Mouse (Mus musculus) midbrain, postnatal 0 days (tissue): ENCODE measurements around the gene Ap3b2. TPM values are rescaled to one million over a fixed set of nuclear protein-coding genes. Genes with fewer than 3 reads are reported as not detected.
"Not testable (repeated sequence)": the region's sequence is repeated elsewhere in the genome, so short reads cannot be mapped to it uniquely, and the experiment has no call there.

ENCODE experiments used
- ATAC-seq: fragments of 200-750 bp; cut with Nextera tagmentation; 2 replicates; pipeline ENCODE4 v1.8.0; 2017; ENCODE audit warnings: moderate number of reproducible peaks, mild to moderate bottlenecking, moderate TSS enrichment, moderate library complexity; ENCODE audit not compliant: low FRiP score
- DNase-seq: peaks from one replicate; pipeline ENCODE4 v3.0.0-alpha.2; 2015; ENCODE audit warnings: low spot score
- H3K27ac ChIP-seq: fragments of 300-500 bp; sonication (generic); 2 replicates; pipeline ENCODE4 v1.5.1; 2014; ENCODE audit warnings: low read depth, mild to moderate bottlenecking, low read length, mixed read lengths
- H3K27me3 ChIP-seq: fragments of 300-500 bp; sonication (generic); 2 replicates; pipeline ENCODE4 v1.6.1; 2014; ENCODE audit warnings: low read length, control low read depth, mixed read lengths; ENCODE audit not compliant: insufficient read depth
- H3K36me3 ChIP-seq: fragments of 300-500 bp; sonication (generic); 2 replicates; pipeline ENCODE4 v1.6.1; 2014; ENCODE audit warnings: low read length, control low read depth, mixed read lengths; ENCODE audit not compliant: insufficient read depth
- H3K4me1 ChIP-seq: fragments of 300-500 bp; sonication (generic); 2 replicates; pipeline ENCODE4 v1.6.1; 2014; ENCODE audit warnings: mild to moderate bottlenecking, control low read depth, antibody characterized with exemption, low read length, mixed read lengths; ENCODE audit not compliant: insufficient read depth
- H3K4me2 ChIP-seq: fragments of 300-500 bp; sonication (generic); 2 replicates; pipeline ENCODE4 v1.6.1; 2014; ENCODE audit warnings: low read depth, mild to moderate bottlenecking, low read length, mixed read lengths; ENCODE audit not compliant: poor library complexity, severe bottlenecking
- H3K4me3 ChIP-seq: fragments of 300-500 bp; sonication (generic); 2 replicates; pipeline ENCODE4 v1.5.1; 2014; ENCODE audit warnings: low read depth, mild to moderate bottlenecking, low read length, moderate library complexity
- H3K9ac ChIP-seq: fragments of 300-500 bp; sonication (generic); replicated peaks from 2 replicates; pipeline ENCODE4 v1.6.1; 2014; ENCODE audit warnings: mild to moderate bottlenecking, low read length, moderate library complexity, mixed read lengths; ENCODE audit not compliant: poor library complexity, severe bottlenecking
- H3K9me3 ChIP-seq: fragments of 300-500 bp; sonication (generic); 2 replicates; pipeline ENCODE4 v1.6.1; 2016; ENCODE audit warnings: low read length, control low read depth
- CTCF ChIP-seq: IDR thresholded peaks from 2 replicates; pipeline ENCODE4 v1.5.1; 2016; ENCODE audit warnings: antibody characterized with exemption, mild to moderate bottlenecking
- WGBS: fragments of 180-500 bp; shearing (Covaris S2); extraction: QIAGEN DNeasy Blood & Tissue Kit; methylation state at CpG from one replicate; pipeline ENCODE4 v1.1.7; 2014; 5-methylcytosine and 5-hydroxymethylcytosine counted together
- polyA plus RNA-seq: library from polyadenylated mRNA; unstranded; fragments of >200 nt; fragmentation: Nextera tagmentation; extraction: Ambion mirVana; gene quantifications from 2 replicates; pipeline ENCODE4 v1.2.1, GENCODE M21; 2015
- total RNA-seq: library from RNA; depleted of rRNA; stranded (reverse); fragments of >200 nt; gene quantifications from 2 replicates; pipeline ENCODE4 v1.2.3, GENCODE M21; 2014

Gene Ap3b2
- total and polyA plus RNA-seq, 2 experiments from 2014 or later: 115 to 206 TPM

DNA sequence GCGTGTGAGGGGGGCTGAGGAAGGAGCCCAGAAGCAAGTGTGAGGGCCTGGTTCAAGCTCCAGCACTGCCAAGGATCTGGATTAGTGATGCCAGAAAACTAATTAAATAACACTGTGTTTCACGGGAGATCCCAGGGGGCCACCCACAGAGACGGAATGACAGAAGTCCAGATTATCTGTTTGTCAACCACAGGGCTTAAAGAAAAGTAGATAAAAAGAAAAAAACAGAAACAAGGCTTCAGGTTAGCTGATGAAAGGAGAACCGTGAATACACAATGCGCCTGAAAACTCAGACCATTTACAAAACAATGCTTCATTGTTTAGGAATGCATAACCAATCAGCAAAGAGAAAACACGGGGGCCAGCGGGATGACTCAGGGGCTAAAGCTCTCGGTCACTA, 12.9 kb downstream of the Ap3b2 start:
- Histone ChIP-seq H3K9me3 (no peaks in the 10 kb centered on the region), H3K4me1 (no peaks in the 10 kb centered on the region), H3K9ac (no peak overlapping the region), H3K4me3 (no peak overlapping the region), H3K4me2 (no peak overlapping the region), H3K27me3 (no peaks in the 10 kb centered on the region), H3K27ac (no peak overlapping the region), H3K36me3 (peaks cover 27% of the 10 kb centered on the region)
- ATAC-seq: no peak
- peak; percentile 51 for DNase-seq
- TF ChIP-seq CTCF: no peak
- WGBS: 5% methylated on average over 8 of the region's 8 CpGs

DNA sequence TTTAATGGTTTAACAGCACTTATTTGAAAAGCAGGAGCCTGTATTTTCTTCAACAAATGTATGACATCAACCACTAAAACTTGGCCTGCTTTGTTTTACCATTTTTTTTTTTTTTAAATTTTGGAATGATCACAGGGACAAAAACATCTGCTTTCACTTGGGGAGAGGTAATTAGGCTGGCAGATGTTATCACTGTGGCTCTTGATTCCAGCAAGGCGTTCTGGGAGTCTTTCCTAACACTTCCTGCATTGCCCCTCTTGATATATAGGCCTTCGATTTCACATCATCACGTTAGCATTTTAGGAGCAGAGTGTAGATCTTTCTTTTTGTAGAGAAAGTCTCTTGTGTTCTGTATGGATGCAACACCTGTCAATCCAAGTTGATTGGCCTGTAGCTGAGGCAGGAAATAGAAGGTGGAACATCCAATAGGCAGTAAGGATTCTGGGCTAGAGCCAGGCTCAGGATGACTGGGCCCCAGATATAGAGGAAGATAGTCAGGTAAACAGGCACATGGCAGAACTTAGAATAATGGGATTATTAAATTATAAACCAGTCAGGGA, 14.1 kb downstream of the Ap3b2 start:
- Histone ChIP-seq H3K9ac (no peak overlapping the region), H3K27me3 (no peaks in the 10 kb centered on the region), H3K27ac (no peak overlapping the region), H3K4me3 (no peak overlapping the region), H3K9me3 (no peaks in the 10 kb centered on the region), H3K36me3 (peaks cover 24% of the 10 kb centered on the region), H3K4me2 (no peak overlapping the region), H3K4me1 (no peaks in the 10 kb centered on the region)
- no peak for DNase-seq
- no peak for TF ChIP-seq CTCF
- 77% methylated on average over 3 of the region's 3 CpGs for WGBS
- ATAC-seq: no peak

GRCm38 (mm10) chr7:81478261-81478660, 15.5 kb downstream of the Ap3b2 start:
- not testable (repeated sequence) for H3K4me1 ChIP-seq, H3K4me2 ChIP-seq, H3K27me3 ChIP-seq, H3K4me3 ChIP-seq, H3K9ac ChIP-seq, H3K9me3 ChIP-seq, H3K27ac ChIP-seq
- peak; percentile 28; the same call in 1 of the 2 replicates for TF ChIP-seq CTCF
- peak; percentile 36; the same call in 1 of the 2 replicates for ATAC-seq
- H3K36me3 ChIP-seq: peaks cover 24% of the 10 kb centered on the region
- DNase-seq: peak; percentile 39

- Histone ChIP-seq H3K9ac (no peak overlapping the region), H3K4me3 (no peak overlapping the region), H3K36me3 (peaks cover 28% of the 10 kb centered on the region), H3K27me3 (no peaks in the 10 kb centered on the region), H3K4me1 (no peaks in the 10 kb centered on the region), H3K27ac (no peak overlapping the region), H3K4me2 (no peak overlapping the region), H3K9me3 (no peaks in the 10 kb centered on the region)
- 10% methylated on average over 24 of the region's 24 CpGs for WGBS
- DNase-seq: peak; percentile 34
- TF ChIP-seq CTCF: peak; percentile 47
- 0 out of 2 replicates have a peak, but pooled peaks have one; percentile 25 for ATAC-seq
Measured at GRCm38 (mm10) chr7:81476833-81477232, 16.9 kb downstream of the Ap3b2 start.

- Histone ChIP-seq H3K4me1 (no peaks in the 10 kb centered on the region), H3K9me3 (no peaks in the 10 kb centered on the region), H3K4me2 (no peak overlapping the region), H3K27ac (no peak overlapping the region), H3K4me3 (no peak overlapping the region), H3K9ac (no peak overlapping the region), H3K27me3 (no peaks in the 10 kb centered on the region), H3K36me3 (peaks cover 41% of the 10 kb centered on the region)
- TF ChIP-seq CTCF: no peak
- ATAC-seq (no peak), DNase-seq (no peak)
- WGBS: 82% methylated on average over 3 of the region's 3 CpGs
Measured at GRCm38 (mm10) chr7:81475221-81475620, 18.5 kb downstream of the Ap3b2 start.

DNA sequence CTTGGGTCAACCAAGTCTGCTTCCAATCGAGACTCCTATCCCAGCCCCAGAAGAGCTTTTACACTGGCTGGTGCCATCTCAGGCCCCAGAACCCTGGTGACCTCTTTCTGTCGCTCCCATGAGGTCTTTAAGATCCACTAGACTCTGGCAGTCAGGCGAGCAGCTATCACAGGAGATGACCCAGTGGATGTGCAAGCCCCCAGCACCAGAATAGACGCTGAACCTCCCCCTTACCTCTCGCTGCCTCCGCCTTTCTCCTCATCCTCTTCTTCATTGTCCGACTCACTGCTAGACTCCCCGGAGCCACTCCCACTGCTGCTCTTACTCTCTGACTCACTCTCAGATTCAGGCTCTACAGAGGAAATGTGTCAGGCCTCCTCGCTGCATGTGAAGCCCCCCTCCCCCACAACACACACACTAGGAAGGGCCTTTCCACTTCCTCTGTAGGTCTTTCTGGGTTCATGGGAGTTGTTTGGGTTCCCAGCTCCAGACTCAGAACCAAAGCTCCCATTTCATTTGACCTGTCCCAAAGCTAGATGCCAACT, 28.7 kb downstream of the Ap3b2 start:
- Histone ChIP-seq H3K4me1 (no peaks in the 10 kb centered on the region), H3K36me3 (peaks cover 55% of the 10 kb centered on the region), H3K9me3 (no peaks in the 10 kb centered on the region), H3K27ac (no peak overlapping the region), H3K9ac (no peak overlapping the region), H3K4me3 (no peak overlapping the region), H3K4me2 (no peak overlapping the region), H3K27me3 (no peaks in the 10 kb centered on the region)
- WGBS: 85% methylated on average over 9 of the region's 9 CpGs
- ATAC-seq: no peak
- DNase-seq: no peak
- TF ChIP-seq CTCF: no peak
